Mouse (Mus musculus): ENCODE measurements around the gene Ube2q2. TPM values are rescaled to one million over a fixed set of nuclear protein-coding genes. Genes with fewer than 3 reads are reported as not detected.

The Ube2q2 gene
- polyA plus RNA-seq, 1 experiment: 9.9 TPM

GRCm38 (mm10) chr9:55213396-55213795 lies 64.7 kb downstream of the Ube2q2 start:
- TF ChIP-seq POLR2A (IDR thresholded peaks at IDR 0.05; ENCODE audit: borderline replicate concordance, extremely low read depth, low read depth, low read length) (no peak), CTCF (IDR thresholded peaks at IDR 0.05; ENCODE audit: insufficient read depth, low read length) (no peak)
- peaks cover 9% of the 10 kb centered on the region for H3K4me1 ChIP-seq (ENCODE audit: control insufficient read depth, insufficient read depth, low read length)
- no peak for DNase-seq
- WGBS: 88% methylated on average over 1 of the region's 1 CpGs
- H3K4me3 ChIP-seq (replicated peaks; ENCODE audit: extremely low read depth, low read depth, low read length): no peak overlapping the region

- Histone ChIP-seq H3K4me3 (replicated peaks; ENCODE audit: extremely low read depth, low read depth, low read length) (no peak overlapping the region), H3K4me1 (ENCODE audit: control insufficient read depth, insufficient read depth, low read length) (no peaks in the 10 kb centered on the region)
- no peak for TF ChIP-seq POLR2A (IDR thresholded peaks at IDR 0.05; ENCODE audit: borderline replicate concordance, extremely low read depth, low read depth, low read length)
- TF ChIP-seq CTCF (IDR thresholded peaks at IDR 0.05; ENCODE audit: insufficient read depth, low read length): no peak
- WGBS: 80% methylated on average over 3 of the region's 3 CpGs
- no peak for DNase-seq
Observed at GRCm38 (mm10) chr9:55215056-55215455, 66.4 kb downstream of the Ube2q2 start.

GRCm38 (mm10) chr9:55215648-55216047 lies 67.0 kb downstream of the Ube2q2 start:
- DNase-seq: no peak
- 88% methylated on average over 3 of the region's 3 CpGs for WGBS
- TF ChIP-seq CTCF (IDR thresholded peaks at IDR 0.05; ENCODE audit: insufficient read depth, low read length) (no peak), POLR2A (IDR thresholded peaks at IDR 0.05; ENCODE audit: borderline replicate concordance, extremely low read depth, low read depth, low read length) (no peak)
- no peaks in the 10 kb centered on the region for H3K4me1 ChIP-seq (ENCODE audit: control insufficient read depth, insufficient read depth, low read length)
- H3K4me3 ChIP-seq (replicated peaks; ENCODE audit: extremely low read depth, low read depth, low read length): no peak overlapping the region

GRCm38 (mm10) chr9:55216078-55216477 lies 67.4 kb downstream of the Ube2q2 start:
- no peak for TF ChIP-seq CTCF (IDR thresholded peaks at IDR 0.05; ENCODE audit: insufficient read depth, low read length)
- DNase-seq: no peak
- Histone ChIP-seq H3K4me3 (replicated peaks; ENCODE audit: extremely low read depth, low read depth, low read length) (no peak overlapping the region), H3K4me1 (ENCODE audit: control insufficient read depth, insufficient read depth, low read length) (no peaks in the 10 kb centered on the region)
- 66% methylated on average over 2 of the region's 2 CpGs for WGBS

GRCm38 (mm10) chr9:55217381-55217780 lies 68.7 kb downstream of the Ube2q2 start:
- Histone ChIP-seq H3K4me1 (ENCODE audit: control insufficient read depth, insufficient read depth, low read length) (no peaks in the 10 kb centered on the region), H3K4me3 (replicated peaks; ENCODE audit: extremely low read depth, low read depth, low read length) (no peak overlapping the region)
- no peak for DNase-seq
- WGBS: 94% methylated on average over 3 of the region's 3 CpGs
- no peak for TF ChIP-seq POLR2A (IDR thresholded peaks at IDR 0.05; ENCODE audit: borderline replicate concordance, extremely low read depth, low read depth, low read length)
- TF ChIP-seq CTCF (IDR thresholded peaks at IDR 0.05; ENCODE audit: insufficient read depth, low read length): no peak

DNA sequence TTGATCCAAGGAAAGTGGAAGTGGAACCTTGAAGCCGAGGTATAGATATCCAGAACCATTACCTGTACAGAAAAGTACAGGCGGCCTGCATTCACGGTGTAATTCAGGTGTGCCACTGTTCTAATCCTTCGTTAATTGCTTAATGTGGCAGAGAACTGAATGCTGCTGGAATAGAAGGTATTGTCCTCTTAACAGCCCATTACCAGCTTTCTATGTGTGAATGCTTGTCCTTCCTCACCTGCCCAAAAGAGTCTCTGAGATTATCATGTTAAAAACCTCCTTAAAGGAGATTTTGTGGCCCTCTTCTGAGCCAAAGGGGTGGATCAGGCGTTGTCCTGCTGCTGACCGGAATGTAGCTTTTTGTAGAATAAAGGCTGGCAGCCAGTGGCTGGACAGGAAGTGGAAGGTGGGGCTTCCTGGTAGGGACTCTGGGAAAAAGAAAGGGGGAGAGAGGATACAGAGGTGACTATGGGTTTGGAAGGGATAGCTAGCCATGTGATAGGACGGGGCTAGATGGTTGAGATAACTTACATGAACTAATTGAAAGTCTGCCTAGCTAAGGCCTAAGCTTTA lies 76.6 kb downstream of the Ube2q2 start:
- no peak for TF ChIP-seq CTCF (IDR thresholded peaks at IDR 0.05; ENCODE audit: insufficient read depth, low read length)
- TF ChIP-seq POLR2A (IDR thresholded peaks at IDR 0.05; ENCODE audit: borderline replicate concordance, extremely low read depth, low read depth, low read length): no peak
- no peak for DNase-seq
- H3K4me3 ChIP-seq (replicated peaks; ENCODE audit: extremely low read depth, low read depth, low read length): no peak overlapping the region
- 70% methylated on average over 7 of the region's 7 CpGs for WGBS
- no peaks in the 10 kb centered on the region for H3K4me1 ChIP-seq (ENCODE audit: control insufficient read depth, insufficient read depth, low read length)

- Histone ChIP-seq H3K4me1 (ENCODE audit: control insufficient read depth, insufficient read depth, low read length) (no peaks in the 10 kb centered on the region), H3K4me3 (replicated peaks; ENCODE audit: extremely low read depth, low read depth, low read length) (no peak overlapping the region)
- TF ChIP-seq CTCF (IDR thresholded peaks at IDR 0.05; ENCODE audit: insufficient read depth, low read length) (no peak), POLR2A (IDR thresholded peaks at IDR 0.05; ENCODE audit: borderline replicate concordance, extremely low read depth, low read depth, low read length) (no peak)
- no peak for DNase-seq
- WGBS: 90% methylated on average over 3 of the region's 3 CpGs
Observed at GRCm38 (mm10) chr9:55226251-55226650, 77.6 kb downstream of the Ube2q2 start.

GRCm38 (mm10) chr9:55228149-55228548 lies 79.5 kb downstream of the Ube2q2 start:
- Histone ChIP-seq H3K4me1 (ENCODE audit: control insufficient read depth, insufficient read depth, low read length) (no peaks in the 10 kb centered on the region), H3K4me3 (replicated peaks; ENCODE audit: extremely low read depth, low read depth, low read length) (no peak overlapping the region)
- 75% methylated on average over 4 of the region's 4 CpGs for WGBS
- no peak for TF ChIP-seq CTCF (IDR thresholded peaks at IDR 0.05; ENCODE audit: insufficient read depth, low read length)
- no peak for TF ChIP-seq POLR2A (IDR thresholded peaks at IDR 0.05; ENCODE audit: borderline replicate concordance, extremely low read depth, low read depth, low read length)
- DNase-seq: no peak

- no peak for DNase-seq
- TF ChIP-seq CTCF (IDR thresholded peaks at IDR 0.05; ENCODE audit: insufficient read depth, low read length): no peak
- TF ChIP-seq POLR2A (IDR thresholded peaks at IDR 0.05; ENCODE audit: borderline replicate concordance, extremely low read depth, low read depth, low read length): no peak
- no peak overlapping the region for H3K4me3 ChIP-seq (replicated peaks; ENCODE audit: extremely low read depth, low read depth, low read length)
- no peaks in the 10 kb centered on the region for H3K4me1 ChIP-seq (ENCODE audit: control insufficient read depth, insufficient read depth, low read length)
- WGBS: 56% methylated on average over 10 of the region's 10 CpGs
Observed at GRCm38 (mm10) chr9:55229010-55229409, 80.4 kb downstream of the Ube2q2 start.

DNA sequence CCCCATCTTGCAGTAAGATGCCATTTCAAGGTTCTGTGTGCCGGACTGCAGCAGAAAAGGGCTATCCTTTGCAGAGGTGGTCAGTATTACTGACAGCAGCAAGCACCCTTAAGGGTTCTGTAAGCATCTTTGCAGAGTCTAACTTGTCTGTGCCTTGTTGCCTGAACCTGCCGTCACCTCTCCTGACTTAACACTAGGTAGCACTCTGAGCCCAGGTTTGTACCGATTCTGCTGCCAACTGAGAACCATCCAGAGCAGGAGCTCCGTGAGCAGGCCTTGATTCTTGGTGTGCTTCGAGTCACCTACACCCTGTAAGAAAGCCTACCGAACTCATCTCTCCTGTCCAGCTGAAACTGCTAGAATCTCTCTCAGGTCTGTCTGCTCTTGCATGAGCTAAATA lies 82.9 kb downstream of the Ube2q2 start:
- no peaks in the 10 kb centered on the region for H3K4me1 ChIP-seq (ENCODE audit: control insufficient read depth, insufficient read depth, low read length)
- WGBS: 66% methylated on average over 6 of the region's 6 CpGs
- peak; percentile 19; the same call in 1 of the 2 replicates for TF ChIP-seq CTCF (IDR thresholded peaks at IDR 0.05; ENCODE audit: insufficient read depth, low read length)
- TF ChIP-seq POLR2A (IDR thresholded peaks at IDR 0.05; ENCODE audit: borderline replicate concordance, extremely low read depth, low read depth, low read length): no peak
- DNase-seq: no peak
- no peak overlapping the region for H3K4me3 ChIP-seq (replicated peaks; ENCODE audit: extremely low read depth, low read depth, low read length)

Measured in lung, adult 2 months (tissue).